Mouse (Mus musculus) limb, embryonic 12.5 days (tissue): ENCODE results near the gene Dpy19l3. TPM values are rescaled to one million over a fixed set of nuclear protein-coding genes. Genes with fewer than 3 reads are reported as not detected.

Experiments
- ATAC-seq: fragments of 200-750 bp; cut with Nextera tagmentation; 2 replicates; pipeline ENCODE4 v1.8.0; 2017; ENCODE audit warnings: low read depth, moderate TSS enrichment; ENCODE audit not compliant: insufficient number of reproducible peaks, insufficient read depth, low FRiP score, low TSS enrichment
- H3K27ac ChIP-seq: fragments of 300-500 bp; sonication (generic); 2 replicates; pipeline ENCODE4 v1.5.1; 2016; ENCODE audit warnings: mild to moderate bottlenecking, moderate library complexity
- H3K27me3 ChIP-seq: fragments of 300-500 bp; sonication (generic); 2 replicates; pipeline ENCODE4 v1.6.1; 2016; ENCODE audit warnings: mild to moderate bottlenecking, moderate library complexity
- H3K36me3 ChIP-seq: fragments of 300-500 bp; sonication (generic); 2 replicates; pipeline ENCODE4 v1.6.1; 2016; ENCODE audit warnings: mild to moderate bottlenecking, moderate library complexity
- H3K4me1 ChIP-seq: fragments of 300-500 bp; sonication (generic); replicated peaks from 2 replicates; pipeline ENCODE4 v1.6.1; 2016
- H3K4me2 ChIP-seq: fragments of 300-500 bp; sonication (generic); 2 replicates; pipeline ENCODE4 v1.6.1; 2016; ENCODE audit warnings: mild to moderate bottlenecking, moderate library complexity
- H3K4me3 ChIP-seq: fragments of 300-500 bp; sonication (generic); replicated peaks from 2 replicates; pipeline ENCODE4 v1.5.1; 2016; ENCODE audit warnings: mild to moderate bottlenecking
- H3K9ac ChIP-seq: fragments of 300-500 bp; sonication (generic); replicated peaks from 2 replicates; pipeline ENCODE4 v1.6.1; 2016; ENCODE audit warnings: mild to moderate bottlenecking, moderate library complexity
- H3K9me3 ChIP-seq: fragments of 300-500 bp; sonication (generic); 2 replicates; pipeline ENCODE4 v1.6.1; 2016; ENCODE audit warnings: mild to moderate bottlenecking, moderate library complexity
- WGBS: fragments of 180-500 bp; shearing (Covaris S2); methylation state at CpG from one replicate; pipeline ENCODE4 v1.1.7; 2016; 5-methylcytosine and 5-hydroxymethylcytosine counted together
- polyA plus RNA-seq: library from polyadenylated mRNA; unstranded; fragments of >200 nt; fragmentation: Nextera tagmentation; extraction: Ambion mirVana; gene quantifications from 2 replicates; pipeline ENCODE4 v1.2.1, GENCODE M21; 2016

Gene Dpy19l3
- polyA plus RNA-seq, 1 experiment from 2014 or later = 39.2 TPM

DNA sequence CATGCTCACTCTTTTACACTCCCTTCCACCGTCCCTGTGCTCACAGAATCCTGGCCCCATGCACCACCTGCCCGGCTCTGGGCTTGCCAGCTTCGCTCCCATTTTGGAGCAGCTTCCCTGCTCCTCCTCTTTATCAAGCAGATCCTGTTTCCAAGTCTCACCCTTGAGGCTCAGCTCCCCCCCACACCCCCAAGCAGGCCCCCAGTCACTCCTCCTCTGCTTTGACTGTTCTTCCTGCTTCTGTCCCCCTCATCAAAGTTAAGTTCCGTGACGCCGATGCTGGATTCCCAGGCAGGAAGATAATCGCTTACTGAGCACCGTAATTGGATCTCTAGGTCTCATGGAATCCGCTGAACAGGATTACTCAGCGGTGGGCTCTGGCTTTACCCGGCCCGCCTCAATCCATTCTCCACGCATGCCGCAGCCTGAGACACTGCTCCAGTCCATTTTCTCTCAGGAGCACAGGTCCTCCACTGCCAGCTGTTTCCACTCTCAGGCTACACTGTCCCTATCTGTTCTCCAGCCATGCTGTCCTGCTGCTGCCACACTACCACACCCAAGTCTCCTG, 6.8 kb downstream of the Dpy19l3 start:
- Histone ChIP-seq H3K9me3 (no peaks in the 10 kb centered on the region), H3K4me2 (no peak overlapping the region), H3K4me1 (no peaks in the 10 kb centered on the region), H3K9ac (no peak overlapping the region), H3K27me3 (no peaks in the 10 kb centered on the region), H3K36me3 (peaks cover 91% of the 10 kb centered on the region), H3K27ac (no peak overlapping the region), H3K4me3 (no peak overlapping the region)
- WGBS = 85% methylated on average over 14 of the region's 14 CpGs
- ATAC-seq = peak; percentile 74; the same call in 1 of the 2 replicates

DNA sequence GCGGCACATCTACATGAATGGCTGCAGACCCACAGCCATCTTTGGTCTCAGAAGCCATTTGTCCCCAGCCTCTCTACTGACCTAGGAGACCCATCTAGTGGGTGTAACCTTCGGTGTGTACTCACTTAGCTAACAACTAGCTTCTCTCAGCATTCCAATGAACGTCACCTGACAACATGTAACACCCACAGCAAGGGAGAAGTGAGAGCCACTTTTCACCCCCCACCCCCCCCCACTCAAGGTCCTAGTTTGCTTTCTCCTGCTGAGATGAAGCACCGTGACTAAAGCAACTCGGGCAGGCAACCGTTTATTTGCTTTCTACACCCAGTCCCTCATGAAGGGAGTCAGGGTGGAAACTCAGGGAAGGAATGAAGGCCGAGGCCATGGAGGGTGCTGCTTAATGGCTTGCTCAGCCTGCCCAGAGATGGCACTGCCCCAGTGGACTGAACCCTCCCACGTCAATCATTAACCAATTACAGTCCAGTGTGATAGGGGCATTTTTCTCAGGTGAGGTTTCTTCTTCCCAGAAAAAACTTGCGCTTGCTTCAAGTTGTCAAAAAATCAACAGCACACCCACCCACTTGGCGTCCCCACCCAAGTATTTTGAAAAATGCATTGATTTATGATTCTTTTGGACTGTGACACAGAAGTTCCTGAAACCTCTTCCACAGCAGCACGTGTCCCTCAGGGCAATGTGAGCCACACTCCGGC, 7.4 kb downstream of the Dpy19l3 start:
- H3K27ac ChIP-seq = no peak overlapping the region
- WGBS = 86% methylated on average over 12 of the region's 12 CpGs

DNA sequence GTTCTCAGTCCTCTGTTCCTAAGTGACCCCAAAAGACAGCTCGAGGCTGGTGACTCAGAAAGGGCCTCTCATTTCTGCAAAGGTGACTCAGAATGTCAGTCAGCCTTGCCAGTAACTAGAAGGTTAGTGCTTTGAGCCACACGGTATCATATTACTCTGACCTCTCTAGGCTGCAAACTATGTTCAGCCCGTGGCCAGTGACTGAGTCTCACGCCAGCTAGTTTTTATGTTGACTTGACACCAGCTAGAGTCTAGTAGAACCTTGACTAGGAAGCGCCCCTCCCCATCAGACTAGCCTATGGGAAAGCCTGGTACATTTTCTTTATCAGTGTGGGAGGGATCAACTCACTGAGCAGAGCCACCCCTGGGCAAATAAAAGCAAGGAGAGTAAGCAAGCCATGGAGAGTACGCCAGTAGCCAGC, 9.0 kb downstream of the Dpy19l3 start:
- 66% methylated on average over 6 of the region's 6 CpGs for WGBS
- ATAC-seq = no peak
- Histone ChIP-seq H3K27me3 (no peaks in the 10 kb centered on the region), H3K4me1 (no peaks in the 10 kb centered on the region), H3K4me2 (no peak overlapping the region), H3K9ac (no peak overlapping the region), H3K36me3 (peaks cover 95% of the 10 kb centered on the region), H3K27ac (no peak overlapping the region), H3K9me3 (no peaks in the 10 kb centered on the region), H3K4me3 (no peak overlapping the region)

More for the DNA sequence above, 7.4 kb downstream of the Dpy19l3 start:
- no peaks in the 10 kb centered on the region for H3K4me1 ChIP-seq
- H3K9ac ChIP-seq = no peak overlapping the region
- ATAC-seq = no peak
- no peak overlapping the region for H3K4me3 ChIP-seq
- H3K36me3 ChIP-seq = peaks cover 92% of the 10 kb centered on the region
- no peaks in the 10 kb centered on the region for H3K27me3 ChIP-seq
- H3K4me2 ChIP-seq = no peak overlapping the region
- no peaks in the 10 kb centered on the region for H3K9me3 ChIP-seq

GRCm38 (mm10) chr7:35744771-35745170, 9.5 kb downstream of the Dpy19l3 start:
- Histone ChIP-seq H3K9me3 (no peaks in the 10 kb centered on the region), H3K27me3 (no peaks in the 10 kb centered on the region), H3K27ac (no peak overlapping the region), H3K4me3 (no peak overlapping the region), H3K36me3 (peaks cover 95% of the 10 kb centered on the region), H3K4me1 (no peaks in the 10 kb centered on the region), H3K4me2 (no peak overlapping the region), H3K9ac (no peak overlapping the region)
- no peak for ATAC-seq
- WGBS = 93% methylated on average over 9 of the region's 9 CpGs

- ATAC-seq = no peak
- H3K4me1 ChIP-seq = no peaks in the 10 kb centered on the region
- no peaks in the 10 kb centered on the region for H3K27me3 ChIP-seq
- WGBS = 80% methylated on average over 5 of the region's 5 CpGs
- H3K27ac ChIP-seq = no peak overlapping the region
- no peak overlapping the region for H3K4me3 ChIP-seq
- H3K36me3 ChIP-seq = peaks cover 93% of the 10 kb centered on the region
- peaks cover 4% of the 10 kb centered on the region; the same call in 1 of the 2 replicates for H3K9me3 ChIP-seq
- no peak overlapping the region for H3K4me2 ChIP-seq
- no peak overlapping the region for H3K9ac ChIP-seq
Measured at GRCm38 (mm10) chr7:35742310-35742709, 11.9 kb downstream of the Dpy19l3 start.

- no peak overlapping the region for H3K4me2 ChIP-seq
- ATAC-seq = no peak
- H3K27ac ChIP-seq = no peak overlapping the region
- H3K9ac ChIP-seq = no peak overlapping the region
- H3K36me3 ChIP-seq = peaks cover 92% of the 10 kb centered on the region
- H3K4me3 ChIP-seq = no peak overlapping the region
- peaks cover 4% of the 10 kb centered on the region; the same call in 1 of the 2 replicates for H3K9me3 ChIP-seq
- WGBS = 68% methylated on average over 5 of the region's 5 CpGs
- H3K27me3 ChIP-seq = no peaks in the 10 kb centered on the region
- no peaks in the 10 kb centered on the region for H3K4me1 ChIP-seq
Measured at GRCm38 (mm10) chr7:35741858-35742257, 12.4 kb downstream of the Dpy19l3 start.

DNA sequence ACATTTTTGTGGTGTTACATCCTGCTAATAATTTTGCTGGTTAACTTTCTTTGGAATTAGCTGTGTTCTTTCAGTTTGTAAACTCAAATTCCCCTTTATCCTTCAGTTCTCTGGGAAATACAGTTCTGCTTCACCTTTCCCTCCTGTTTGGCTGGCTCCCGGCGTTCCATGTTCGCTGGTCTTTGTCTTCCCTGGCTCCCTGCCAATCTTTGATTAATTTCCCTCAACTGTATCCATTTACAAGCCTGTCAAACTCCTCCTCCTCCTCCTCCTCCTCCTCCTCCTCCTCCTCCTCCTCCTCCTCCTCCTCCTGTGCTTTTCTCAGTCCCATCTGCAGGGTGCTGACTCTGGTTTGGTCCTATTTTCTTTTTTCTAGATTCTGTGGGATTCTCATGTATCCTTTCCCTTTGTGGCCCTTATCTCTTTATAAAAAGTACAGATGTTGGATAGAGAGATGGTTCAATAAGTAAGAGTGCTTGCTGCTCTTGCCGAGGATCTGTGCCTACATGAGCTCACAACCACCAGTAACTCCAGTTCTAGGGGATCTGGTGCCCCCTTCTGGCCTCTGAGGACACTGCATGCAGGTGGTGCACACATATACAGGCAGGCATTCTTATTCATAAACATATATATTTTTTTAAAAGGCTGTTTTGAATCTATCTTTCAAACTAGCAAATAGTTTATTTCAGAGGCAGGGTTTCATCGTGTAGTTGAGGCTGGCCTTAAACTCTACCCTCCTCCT, 13.6 kb downstream of the Dpy19l3 start:
- 79% methylated on average over 5 of the region's 5 CpGs for WGBS

GRCm38 (mm10) chr7:35738871-35739270, 15.4 kb downstream of the Dpy19l3 start:
- Histone ChIP-seq H3K9ac (no peak overlapping the region), H3K27me3 (no peaks in the 10 kb centered on the region), H3K36me3 (peaks cover 85% of the 10 kb centered on the region), H3K27ac (no peak overlapping the region), H3K4me3 (no peak overlapping the region), H3K4me2 (no peak overlapping the region), H3K9me3 (peaks cover 4% of the 10 kb centered on the region), H3K4me1 (no peaks in the 10 kb centered on the region)
- ATAC-seq = no peak

More for the DNA sequence above, 13.6 kb downstream of the Dpy19l3 start:
- Histone ChIP-seq H3K9me3 (peaks cover 4% of the 10 kb centered on the region; the same call in 1 of the 2 replicates), H3K9ac (no peak overlapping the region), H3K4me1 (no peaks in the 10 kb centered on the region), H3K27me3 (no peaks in the 10 kb centered on the region), H3K4me3 (no peak overlapping the region), H3K4me2 (no peak overlapping the region), H3K36me3 (peaks cover 85% of the 10 kb centered on the region), H3K27ac (no peak overlapping the region)
- ATAC-seq = no peak

GRCm38 (mm10) chr7:35733313-35734050, 20.8 kb downstream of the Dpy19l3 start:
- Histone ChIP-seq H3K27me3 (no peaks in the 10 kb centered on the region), H3K4me2 (no peak overlapping the region), H3K4me3 (no peak overlapping the region), H3K36me3 (peaks cover 59% of the 10 kb centered on the region), H3K9ac (no peak overlapping the region), H3K4me1 (no peaks in the 10 kb centered on the region), H3K27ac (no peak overlapping the region), H3K9me3 (peaks cover 11% of the 10 kb centered on the region)
- 65% methylated on average over 14 of the region's 14 CpGs for WGBS
- no peak for ATAC-seq

GRCm38 (mm10) chr7:35732585-35733059, 21.6 kb downstream of the Dpy19l3 start:
- Histone ChIP-seq H3K4me2 (no peak overlapping the region), H3K27me3 (no peaks in the 10 kb centered on the region), H3K4me3 (no peak overlapping the region), H3K9ac (no peak overlapping the region), H3K9me3 (peaks cover 16% of the 10 kb centered on the region), H3K36me3 (peaks cover 60% of the 10 kb centered on the region), H3K27ac (no peak overlapping the region), H3K4me1 (no peaks in the 10 kb centered on the region)
- no peak for ATAC-seq
- 84% methylated on average over 9 of the region's 10 CpGs for WGBS

DNA sequence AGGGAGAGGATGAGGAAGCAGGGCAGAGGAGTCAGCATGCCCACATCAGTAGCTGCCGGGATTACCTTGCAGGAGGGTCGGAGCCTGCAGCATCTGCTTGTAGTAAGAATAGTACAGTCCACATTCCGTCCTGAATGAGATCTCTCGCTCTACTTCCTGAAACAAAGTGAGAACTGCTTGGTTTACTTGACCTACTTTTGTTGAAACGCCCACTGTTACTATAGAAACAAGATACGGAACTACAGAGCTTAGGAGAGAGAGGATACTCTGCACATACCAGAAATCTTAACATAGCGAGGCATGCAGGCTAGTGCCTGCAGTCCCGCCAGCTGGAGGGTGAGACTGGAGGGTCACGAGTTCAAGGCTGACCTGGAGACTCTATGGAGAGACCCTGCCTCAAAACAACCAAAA, 24.6 kb downstream of the Dpy19l3 start:
- H3K4me2 ChIP-seq = no peak overlapping the region
- no peak for ATAC-seq
- no peak overlapping the region for H3K27ac ChIP-seq
- H3K9ac ChIP-seq = no peak overlapping the region
- H3K36me3 ChIP-seq = peaks cover 66% of the 10 kb centered on the region
- 95% methylated on average over 9 of the region's 9 CpGs for WGBS
- H3K4me3 ChIP-seq = no peak overlapping the region
- H3K9me3 ChIP-seq = peaks cover 13% of the 10 kb centered on the region; the same call in 1 of the 2 replicates
- no peaks in the 10 kb centered on the region for H3K4me1 ChIP-seq
- H3K27me3 ChIP-seq = no peaks in the 10 kb centered on the region
